Mouse (Mus musculus) cortical plate, adult 2 months (tissue): ENCODE data around the gene Naaladl2.

ENCODE experiments used
- CTCF ChIP-seq: fragments of 200-500 bp; IDR thresholded peaks from 2 replicates; pipeline ENCODE4 v1.5.1; 2011; ENCODE audit warnings: mild to moderate bottlenecking, control low read depth, low read length; ENCODE audit not compliant: insufficient read depth; ENCODE audit errors: extremely low read depth
- POLR2A ChIP-seq: fragments of 200-500 bp; IDR thresholded peaks from 2 replicates; pipeline ENCODE4 v1.6.1; 2011; ENCODE audit warnings: mild to moderate bottlenecking, low read length, control low read depth; ENCODE audit not compliant: insufficient read depth; ENCODE audit errors: extremely low read depth

DNA sequence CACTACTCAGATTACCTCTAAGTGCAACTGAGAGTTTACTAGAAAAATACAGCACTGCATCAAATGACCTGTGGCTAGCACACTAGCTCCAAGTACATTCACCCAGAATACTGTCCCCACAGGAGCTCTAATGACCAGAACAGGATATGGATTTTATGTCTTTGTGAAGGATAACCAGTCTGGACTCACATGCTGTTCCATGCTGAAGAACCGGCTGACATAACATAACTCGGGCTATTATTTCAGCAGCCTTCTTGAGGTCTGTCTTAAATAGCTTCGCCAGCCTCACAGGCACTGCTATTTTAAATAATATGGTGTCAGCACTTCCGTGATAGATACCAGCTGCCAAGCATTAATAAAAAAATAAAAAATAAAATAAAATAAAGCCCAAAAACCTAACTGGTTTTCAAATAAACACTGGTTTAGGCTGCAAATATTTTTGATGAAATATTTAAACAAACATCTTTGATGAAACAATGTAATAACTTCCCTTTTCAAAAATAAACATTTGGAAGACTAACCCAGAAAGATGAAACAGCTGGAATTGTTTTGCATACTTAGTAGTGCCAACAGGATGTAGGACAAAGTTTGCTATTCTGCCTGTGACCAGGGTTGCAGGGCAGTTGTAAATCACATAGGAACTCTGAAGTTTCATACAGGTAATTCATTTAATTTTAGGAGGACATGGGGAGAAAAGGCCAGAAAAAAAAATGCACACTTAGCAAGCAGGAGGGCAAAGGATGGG lies 1073.5 kb downstream of the Naaladl2 start:
- no peak for TF ChIP-seq POLR2A
- no peak for TF ChIP-seq CTCF
